Mouse (Mus musculus) heart, embryonic 14.5 days (tissue): ENCODE measurements at regions not wholly inside any gene's neighbourhood (a gene's known extent, or its start where the extent isn't known, plus 50 kb on each side); places are given as distances from the start of the nearest gene placed in this dataset.

Experiments
- ATAC-seq: fragments of 200-750 bp; cut with Nextera tagmentation; 2 replicates; pipeline ENCODE4 v1.8.0; 2017; ENCODE audit warnings: low read depth, moderate TSS enrichment; ENCODE audit not compliant: insufficient number of reproducible peaks, insufficient read depth, low FRiP score
- H3K27ac ChIP-seq, 2 experiments: fragments of 200-500 bp in 1 of 2; fragments of 300-500 bp in 1 of 2; sonication (generic) in 1 of 2; replicated peaks in 1 of 2; 2 replicates each; pipeline ENCODE4 v1.5.1; 2012 to 2014; ENCODE audit warnings: low read depth in 2 of 2, low read length in 2 of 2, control low read depth in 1 of 2, mild to moderate bottlenecking in 1 of 2, mixed read lengths in 1 of 2; ENCODE audit not compliant: control insufficient read depth in 1 of 2, insufficient read depth in 1 of 2
- H3K27me3 ChIP-seq: fragments of 300-500 bp; sonication (generic); 2 replicates; pipeline ENCODE4 v1.6.1; 2014; ENCODE audit warnings: mild to moderate bottlenecking, low read length, control low read depth; ENCODE audit not compliant: control insufficient read depth, insufficient read depth
- H3K36me3 ChIP-seq: fragments of 300-500 bp; sonication (generic); 2 replicates; pipeline ENCODE4 v1.6.1; 2014; ENCODE audit warnings: mild to moderate bottlenecking, control low read depth, low read length, mixed read lengths; ENCODE audit not compliant: control insufficient read depth, insufficient read depth
- H3K4me1 ChIP-seq, 2 experiments: fragments of 200-500 bp in 1 of 2; fragments of 300-500 bp in 1 of 2; sonication (generic) in 1 of 2; 2 replicates each; pipeline ENCODE4 v1.6.1; 2012 to 2014; ENCODE audit warnings: low read length in 2 of 2, control low read depth in 1 of 2, mixed read lengths in 1 of 2; ENCODE audit not compliant: control insufficient read depth in 2 of 2, insufficient read depth in 2 of 2
- H3K4me2 ChIP-seq: fragments of 300-500 bp; sonication (generic); 2 replicates; pipeline ENCODE4 v1.6.1; 2014; ENCODE audit warnings: mild to moderate bottlenecking, low read length
- H3K4me3 ChIP-seq, 2 experiments: fragments of 200-500 bp in 1 of 2; fragments of 300-500 bp in 1 of 2; sonication (generic) in 1 of 2; 2 replicates each; pipeline ENCODE4 v1.5.1; 2012 to 2014; ENCODE audit warnings: low read length in 2 of 2, mild to moderate bottlenecking in 2 of 2, control low read depth in 1 of 2, low read depth in 1 of 2, moderate library complexity in 1 of 2; ENCODE audit not compliant: control insufficient read depth in 1 of 2, insufficient read depth in 1 of 2
- H3K9ac ChIP-seq: fragments of 300-500 bp; sonication (generic); 2 replicates; pipeline ENCODE4 v1.6.1; 2014; ENCODE audit warnings: mild to moderate bottlenecking, low read length
- H3K9me3 ChIP-seq: fragments of 300-500 bp; sonication (generic); 2 replicates; pipeline ENCODE4 v1.6.1; 2016; ENCODE audit warnings: low read length, control low read depth; ENCODE audit not compliant: control insufficient read depth
- WGBS: fragments of 180-500 bp; shearing (Covaris S2); extraction: QIAGEN DNeasy Blood & Tissue Kit; methylation state at CpG from one replicate; pipeline ENCODE4 v1.1.7; 2014; 5-methylcytosine and 5-hydroxymethylcytosine counted together

DNA sequence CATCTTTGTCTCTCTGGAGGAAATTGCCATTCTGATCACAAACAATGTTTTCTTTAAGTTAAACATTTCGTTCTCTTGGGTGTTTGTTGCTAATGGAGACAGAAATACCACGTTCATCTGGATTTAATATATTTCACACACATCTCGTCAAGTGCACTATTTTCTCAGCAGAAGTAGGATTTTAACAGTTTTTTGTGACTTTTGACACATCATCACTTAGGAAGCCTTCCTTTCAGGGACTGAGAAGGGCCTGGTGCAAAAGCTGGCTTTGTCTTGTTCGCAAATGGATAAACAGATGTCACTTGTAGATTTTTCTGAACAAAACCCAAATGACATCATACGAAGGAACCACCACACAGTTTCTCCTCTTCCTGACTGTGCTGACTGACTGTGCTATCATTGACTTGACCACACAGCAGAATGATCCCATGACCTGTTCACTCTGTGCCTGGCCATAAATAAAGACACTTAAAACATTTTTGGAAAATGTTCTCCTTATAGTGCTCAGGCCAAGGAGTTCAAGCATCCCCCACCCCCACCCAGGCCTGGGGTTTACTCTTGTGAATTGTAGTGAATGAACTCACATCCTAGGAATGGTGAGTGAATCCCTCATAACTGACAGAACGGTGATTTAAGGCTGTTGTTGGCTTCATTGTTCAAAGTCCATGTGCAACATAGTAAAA, 767.7 kb upstream of the Adgrl2 start:
- Histone ChIP-seq H3K27me3 (no peaks in the 10 kb centered on the region), H3K9ac (no peak overlapping the region), H3K4me2 (no peak overlapping the region), H3K27ac (no peak overlapping the region), H3K4me3 (no peak overlapping the region), H3K36me3 (no peaks in the 10 kb centered on the region), H3K4me1 (no peaks in the 10 kb centered on the region), H3K9me3 (no peaks in the 10 kb centered on the region)
- ATAC-seq, result no peak
- WGBS, result 71% methylated on average over 6 of the region's 6 CpGs

DNA sequence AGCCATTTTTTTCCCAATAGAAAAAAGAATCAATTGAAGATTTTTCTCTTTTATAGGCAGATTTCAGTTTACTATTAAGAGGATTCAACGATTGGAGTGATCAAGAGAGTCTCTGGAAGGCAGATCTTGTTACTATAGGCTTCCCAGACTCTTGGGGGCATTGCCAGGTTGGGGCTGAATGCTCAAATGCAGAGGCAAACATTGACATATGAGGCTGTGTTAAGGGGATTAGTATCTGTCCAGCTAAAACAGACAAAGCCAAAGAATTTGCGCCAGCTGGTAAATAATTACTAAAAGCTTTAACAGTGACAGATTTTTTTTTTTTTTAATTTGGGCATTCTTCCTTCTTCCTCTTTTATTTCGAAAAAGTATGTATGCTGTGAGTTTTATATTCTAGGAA, 745.7 kb upstream of the Adgrl2 start:
- peaks cover 2 to 7% of the 10 kb centered on the region in 2 experiments; a peak in 2 of 4 replicates for H3K4me1 ChIP-seq
- no peaks in the 10 kb centered on the region for H3K9me3 ChIP-seq
- no peak overlapping the region for H3K9ac ChIP-seq
- H3K4me2 ChIP-seq, result no peak overlapping the region
- ATAC-seq, result no peak
- H3K4me3 ChIP-seq, result no peak overlapping the region
- WGBS, result 84% methylated on average over 3 of the region's 3 CpGs
- H3K36me3 ChIP-seq, result no peaks in the 10 kb centered on the region
- no peaks in the 10 kb centered on the region for H3K27me3 ChIP-seq
- H3K27ac ChIP-seq, result no peak overlapping the region

DNA sequence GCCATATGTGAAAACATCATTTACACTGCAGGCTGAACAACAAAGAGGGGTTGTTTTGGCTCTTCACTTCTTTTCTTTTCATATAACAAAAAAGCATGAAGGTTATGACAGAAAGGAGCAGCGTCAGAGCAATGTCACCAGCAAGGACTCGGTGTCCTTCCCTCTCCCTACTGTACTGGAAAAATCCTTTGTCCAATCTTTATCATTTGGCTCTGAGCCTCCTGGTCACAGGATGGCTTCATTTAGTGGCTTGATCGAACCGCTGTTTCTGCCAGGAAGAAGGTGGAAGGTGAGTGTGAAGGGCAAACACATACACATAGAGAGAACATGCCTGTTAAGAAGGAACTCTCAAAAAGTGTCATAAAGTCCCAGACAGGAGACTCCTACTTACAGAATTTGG, 735.9 kb upstream of the Adgrl2 start:
- Histone ChIP-seq H3K4me3 (no peak overlapping the region), H3K36me3 (no peaks in the 10 kb centered on the region), H3K27me3 (no peaks in the 10 kb centered on the region), H3K27ac (peak overlapping the region; percentile 78 to 86), H3K9me3 (no peaks in the 10 kb centered on the region), H3K9ac (peak overlapping the region; percentile 12; the same call in 1 of the 2 replicates), H3K4me2 (no peak overlapping the region), H3K4me1 (peaks cover 16 to 37% of the 10 kb centered on the region in 2 experiments)
- 18% methylated on average over 4 of the region's 4 CpGs for WGBS
- ATAC-seq, result peak; percentile 34; the same call in 1 of the 2 replicates

DNA sequence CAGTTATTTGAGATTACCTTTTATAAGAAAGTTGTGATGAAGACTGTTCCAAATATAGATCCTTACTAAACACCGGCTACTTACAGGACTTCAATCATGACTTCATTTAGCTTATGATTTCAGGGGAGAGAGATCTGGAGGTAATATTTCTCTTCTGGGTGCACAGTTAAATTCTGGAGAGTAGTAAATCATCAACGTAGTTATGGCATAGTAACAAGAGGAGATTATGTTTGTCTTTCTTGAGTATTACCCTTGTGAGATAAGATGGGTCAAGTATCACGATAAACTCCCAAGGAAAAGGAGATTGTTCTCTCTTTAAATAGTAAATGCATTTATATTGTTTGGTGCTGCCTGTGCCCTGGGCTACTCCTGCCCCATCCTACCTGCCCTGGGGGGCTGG, 734.5 kb upstream of the Adgrl2 start:
- peak overlapping the region in 1 of 2 experiments; percentile 78; a peak in 3 of 4 replicates for H3K27ac ChIP-seq
- no peak for ATAC-seq
- 49% methylated on average over 3 of the region's 3 CpGs for WGBS
- no peaks in the 10 kb centered on the region for H3K36me3 ChIP-seq
- H3K4me2 ChIP-seq, result no peak overlapping the region
- no peaks in the 10 kb centered on the region for H3K9me3 ChIP-seq
- peaks cover 20 to 48% of the 10 kb centered on the region in 2 experiments for H3K4me1 ChIP-seq
- H3K9ac ChIP-seq, result no peak overlapping the region
- H3K4me3 ChIP-seq, result no peak overlapping the region
- no peaks in the 10 kb centered on the region for H3K27me3 ChIP-seq

DNA sequence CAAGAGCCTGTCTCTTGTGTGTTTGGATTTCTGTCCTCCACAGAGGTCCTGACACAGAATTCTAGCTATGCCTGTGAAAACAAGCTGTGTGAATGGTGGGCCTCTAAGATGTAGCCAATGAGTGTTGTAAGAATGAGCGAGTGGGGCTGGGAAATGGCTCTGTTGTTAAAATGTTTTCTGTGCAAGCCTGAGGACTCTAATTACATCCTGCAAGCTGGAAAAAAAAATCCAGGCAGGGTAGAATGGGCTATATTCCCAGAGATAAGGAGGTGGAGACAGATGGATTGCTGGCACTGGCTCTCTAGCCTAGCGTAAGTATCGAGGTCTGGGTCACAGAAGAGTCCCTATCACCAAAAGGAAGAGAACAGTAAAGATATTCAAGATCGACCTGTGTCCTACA, 731.5 kb upstream of the Adgrl2 start:
- no peaks in the 10 kb centered on the region for H3K36me3 ChIP-seq
- H3K9ac ChIP-seq, result no peak overlapping the region
- peak overlapping the region; percentile 24 for H3K4me2 ChIP-seq
- H3K4me1 ChIP-seq, result peaks cover 20 to 52% of the 10 kb centered on the region in 2 experiments
- peak overlapping the region; percentile 63 to 66 for H3K27ac ChIP-seq
- no peaks in the 10 kb centered on the region for H3K27me3 ChIP-seq
- 4% methylated on average over 4 of the region's 4 CpGs for WGBS
- peaks cover 5% of the 10 kb centered on the region for H3K9me3 ChIP-seq
- ATAC-seq, result peak; percentile 74; the same call in 1 of the 2 replicates
- H3K4me3 ChIP-seq, result no peak overlapping the region

DNA sequence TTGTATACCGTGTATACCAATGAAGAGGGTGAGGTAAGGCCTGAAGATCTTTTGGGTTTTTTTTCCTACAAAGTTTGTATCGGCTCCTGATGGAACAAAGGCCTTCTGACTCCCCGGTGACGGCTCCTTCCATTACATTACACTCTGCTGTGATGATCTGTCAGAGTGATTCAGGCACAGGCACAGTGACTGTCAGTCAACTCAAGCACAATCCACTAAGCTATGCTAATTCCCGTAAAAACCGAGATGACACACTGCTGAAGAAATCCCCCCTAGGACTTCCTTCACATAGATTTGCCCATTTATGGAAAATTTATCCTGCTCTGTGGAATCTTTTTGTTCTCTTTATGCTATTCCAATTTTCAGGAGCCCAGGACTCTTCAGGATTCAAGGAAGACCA, 730.0 kb upstream of the Adgrl2 start:
- H3K4me3 ChIP-seq, result no peak overlapping the region
- no peak overlapping the region for H3K9ac ChIP-seq
- no peak overlapping the region for H3K4me2 ChIP-seq
- H3K27me3 ChIP-seq, result no peaks in the 10 kb centered on the region
- H3K27ac ChIP-seq, result peak overlapping the region in 1 of 2 experiments; percentile 4; a peak in 1 of 4 replicates
- WGBS, result 31% methylated on average over 6 of the region's 6 CpGs
- H3K9me3 ChIP-seq, result peaks cover 5% of the 10 kb centered on the region
- no peaks in the 10 kb centered on the region for H3K36me3 ChIP-seq
- peaks cover 13 to 39% of the 10 kb centered on the region in 2 experiments for H3K4me1 ChIP-seq
- ATAC-seq, result no peak

DNA sequence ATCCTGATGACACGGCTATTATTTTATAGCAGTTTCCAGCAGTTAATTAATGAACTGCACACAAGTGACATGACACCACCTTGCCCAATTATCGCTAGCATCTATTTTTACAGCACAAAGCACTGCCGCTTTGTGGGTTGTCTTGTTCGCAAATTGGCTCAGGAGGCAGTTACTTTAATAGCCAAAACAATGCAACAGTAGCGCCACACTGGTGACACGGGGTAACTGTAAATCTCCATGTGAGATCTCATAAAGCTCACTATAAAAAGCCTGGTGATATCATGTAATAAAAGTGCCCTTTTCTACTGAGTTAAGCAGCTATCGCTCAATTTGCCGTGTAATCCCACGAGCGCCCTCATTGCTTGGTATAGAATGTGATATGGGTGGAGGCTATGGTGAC, 715.4 kb upstream of the Adgrl2 start:
- ATAC-seq, result no peak
- no peaks in the 10 kb centered on the region for H3K4me1 ChIP-seq
- 93% methylated on average over 10 of the region's 10 CpGs for WGBS

DNA sequence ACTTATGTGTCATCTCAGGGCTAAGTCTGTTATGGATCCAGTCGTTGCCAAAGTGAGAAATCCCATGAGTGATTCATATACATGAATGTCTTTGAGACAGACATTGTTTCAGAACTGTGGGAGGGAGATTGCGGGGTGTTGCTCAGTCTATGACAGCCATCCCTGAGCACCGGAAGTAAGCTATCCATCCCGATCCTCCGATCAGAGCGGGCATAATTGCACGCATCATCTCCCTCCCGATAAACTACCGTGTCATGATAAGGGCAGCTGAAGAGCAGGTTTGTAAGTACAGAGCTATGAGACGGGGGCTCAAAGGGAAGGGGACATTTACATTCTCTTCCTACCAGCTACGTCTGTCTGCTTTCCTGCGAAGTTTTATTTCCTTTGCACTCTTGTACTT, 715.0 kb upstream of the Adgrl2 start:
- WGBS, result 85% methylated on average over 12 of the region's 12 CpGs

More for the DNA sequence above, 715.4 kb upstream of the Adgrl2 start:
- Histone ChIP-seq H3K4me2 (no peak overlapping the region), H3K27ac (no peak overlapping the region), H3K4me3 (no peak overlapping the region), H3K9ac (no peak overlapping the region), H3K36me3 (no peaks in the 10 kb centered on the region), H3K9me3 (no peaks in the 10 kb centered on the region), H3K27me3 (no peaks in the 10 kb centered on the region)

More for the DNA sequence above, 715.0 kb upstream of the Adgrl2 start:
- no peak for ATAC-seq
- no peaks in the 10 kb centered on the region for H3K4me1 ChIP-seq
- no peak overlapping the region for H3K27ac ChIP-seq
- H3K9ac ChIP-seq, result no peak overlapping the region
- no peaks in the 10 kb centered on the region for H3K36me3 ChIP-seq
- no peak overlapping the region for H3K4me2 ChIP-seq
- H3K4me3 ChIP-seq, result no peak overlapping the region
- H3K27me3 ChIP-seq, result no peaks in the 10 kb centered on the region
- H3K9me3 ChIP-seq, result no peaks in the 10 kb centered on the region
